Mouse (Mus musculus): ENCODE data around the gene Stk19. TPM values are rescaled to one million over a fixed set of nuclear protein-coding genes. Genes with fewer than 3 reads are reported as not detected.

Stk19 gene
- 2.6 TPM for polyA plus RNA-seq (2014; fragmentation: Illumina TruSeq; extraction: RNeasy Lipid Tissue Mini Kit (QIAGEN cat#74804); ENCODE audit: low read depth, low replicate concordance)

GRCm38 (mm10) chr17:34836856-34837221 is at the start of gene Stk19, which contains the start of gene Dxo:
Gene Stk19 (minus strand): TSS chr17:34836945.
Gene Dxo (plus strand): TSS chr17:34837019.

DNA sequence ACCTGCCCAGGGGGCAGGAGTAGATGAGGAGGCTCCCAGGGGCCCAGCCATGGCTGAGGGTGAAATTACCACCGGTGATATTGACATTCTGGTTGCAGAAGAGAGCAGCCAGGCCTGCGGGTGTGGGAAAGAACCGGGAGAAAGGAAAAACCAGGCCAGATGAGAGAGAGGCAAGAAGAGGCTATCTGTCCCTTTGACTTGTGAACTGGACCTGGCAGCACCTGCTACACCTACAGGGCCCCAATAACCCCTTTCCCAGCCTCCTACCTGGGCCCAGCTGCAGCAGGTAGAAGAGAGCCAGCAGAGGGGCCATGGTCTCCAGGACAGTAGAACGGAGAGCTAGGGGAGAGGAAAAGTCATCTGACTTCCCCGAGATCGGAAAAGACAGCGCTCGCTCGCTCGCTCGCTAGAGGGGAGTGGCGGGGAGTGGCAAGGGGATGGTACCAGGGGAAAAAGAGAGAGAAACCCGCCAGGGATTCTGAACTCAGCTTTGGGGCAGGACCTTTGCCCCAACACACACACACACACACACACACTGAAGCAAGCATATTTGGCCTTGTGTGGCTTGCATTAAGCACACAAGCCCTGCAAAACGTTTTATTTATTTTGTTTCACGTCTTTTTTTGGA is 45.1 kb upstream of the Stk19 start, which contains the start of gene Gm20547:
Gm20547 (minus strand) TSS at position 360 of the 628 bp plus-strand sequence.

GRCm38 (mm10) chr17:34879336-34879879 is 42.7 kb upstream of the Stk19 start, which contains the start of gene Zbtb12:
Gene Zbtb12 (plus strand): TSS chr17:34879483.

DNA sequence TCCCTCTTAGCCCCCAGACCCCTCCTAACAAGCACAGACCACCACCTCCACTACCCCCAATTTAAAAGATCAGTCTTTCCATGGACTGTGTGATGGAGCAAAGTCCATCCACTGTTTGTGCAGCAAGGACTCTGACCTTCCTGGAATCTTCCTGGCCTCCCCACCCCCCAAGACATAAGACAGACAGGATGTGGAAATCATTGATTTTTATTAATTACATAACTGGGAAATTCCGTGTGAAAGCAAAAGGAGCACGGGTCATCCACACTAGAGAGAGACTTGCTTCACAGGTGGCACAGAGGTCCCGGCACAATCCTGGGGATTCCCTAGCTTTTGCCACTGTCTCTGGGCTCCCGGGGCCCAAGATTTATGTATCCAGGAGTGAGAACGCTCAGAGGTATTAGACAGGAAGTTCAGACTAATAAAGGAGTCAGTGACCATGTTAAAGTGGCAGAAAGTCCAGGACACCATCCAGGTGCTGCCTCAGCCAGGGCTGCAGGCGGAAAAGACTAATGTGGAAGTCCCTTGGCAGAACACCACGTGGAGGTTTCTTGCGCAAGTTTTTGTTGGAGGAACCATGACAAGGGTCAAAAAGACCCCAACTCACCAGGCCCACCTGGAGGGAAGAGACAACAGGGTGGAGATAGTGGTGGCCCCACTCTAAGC is 25.8 kb upstream of the Stk19 start, which contains the start of gene Cfb:
Cfb (minus strand) TSS at position 103 of the 666 bp plus-strand sequence.

GRCm38 (mm10) chr17:34849722-34850516 is 13.2 kb upstream of the Stk19 start, which contains the start of the genes Skiv2l and Nelfe:
Gene Skiv2l (minus strand): TSS chr17:34850210.
Gene Nelfe (plus strand): TSS chr17:34850391.

GRCm38 (mm10) chr17:34804301-34804700 is 32.4 kb downstream of the Stk19 start, which contains the start of gene Cyp21a1:
Gene Cyp21a1 (minus strand): TSS chr17:34804561.

Other genes with a start within 250 kb of the Stk19 start
- 3.8 TPM for gene Gpsm3, start 247.1 kb downstream of the Stk19 start, polyA plus RNA-seq (2014; fragmentation: Illumina TruSeq; extraction: RNeasy Lipid Tissue Mini Kit (QIAGEN cat#74804); ENCODE audit: low read depth, low replicate concordance)
- 11.4 TPM for gene Pbx2, start 245.7 kb downstream of the Stk19 start, polyA plus RNA-seq (2014; fragmentation: Illumina TruSeq; extraction: RNeasy Lipid Tissue Mini Kit (QIAGEN cat#74804); ENCODE audit: low read depth, low replicate concordance)
- gene Ager, start 239.1 kb downstream of the Stk19 start, polyA plus RNA-seq (2014; fragmentation: Illumina TruSeq; extraction: RNeasy Lipid Tissue Mini Kit (QIAGEN cat#74804); ENCODE audit: low read depth, low replicate concordance) = not detected
- 49.6 TPM for gene Rnf5, start 233.3 kb downstream of the Stk19 start, polyA plus RNA-seq (2014; fragmentation: Illumina TruSeq; extraction: RNeasy Lipid Tissue Mini Kit (QIAGEN cat#74804); ENCODE audit: low read depth, low replicate concordance)
- gene Agpat1, start 232.7 kb downstream of the Stk19 start, polyA plus RNA-seq (2014; fragmentation: Illumina TruSeq; extraction: RNeasy Lipid Tissue Mini Kit (QIAGEN cat#74804); ENCODE audit: low read depth, low replicate concordance) = 2.9 TPM
- gene Egfl8, start 221.0 kb downstream of the Stk19 start, polyA plus RNA-seq (2014; fragmentation: Illumina TruSeq; extraction: RNeasy Lipid Tissue Mini Kit (QIAGEN cat#74804); ENCODE audit: low read depth, low replicate concordance) = not detected
- gene Ppt2, start 208.4 kb downstream of the Stk19 start, polyA plus RNA-seq (2014; fragmentation: Illumina TruSeq; extraction: RNeasy Lipid Tissue Mini Kit (QIAGEN cat#74804); ENCODE audit: low read depth, low replicate concordance) = 7.2 TPM
- 0.57 TPM for gene Prrt1, start 207.4 kb downstream of the Stk19 start, polyA plus RNA-seq (2014; fragmentation: Illumina TruSeq; extraction: RNeasy Lipid Tissue Mini Kit (QIAGEN cat#74804); ENCODE audit: low read depth, low replicate concordance)
- gene Fkbpl, start 192.2 kb downstream of the Stk19 start, polyA plus RNA-seq (2014; fragmentation: Illumina TruSeq; extraction: RNeasy Lipid Tissue Mini Kit (QIAGEN cat#74804); ENCODE audit: low read depth, low replicate concordance) = 5.5 TPM
- 1.8 TPM for gene Atf6b, start 189.8 kb downstream of the Stk19 start, polyA plus RNA-seq (2014; fragmentation: Illumina TruSeq; extraction: RNeasy Lipid Tissue Mini Kit (QIAGEN cat#74804); ENCODE audit: low read depth, low replicate concordance)
- gene Tnxb, start 166.4 kb downstream of the Stk19 start, polyA plus RNA-seq (2014; fragmentation: Illumina TruSeq; extraction: RNeasy Lipid Tissue Mini Kit (QIAGEN cat#74804); ENCODE audit: low read depth, low replicate concordance) = not detected
- gene C4b, start 93.1 kb downstream of the Stk19 start, polyA plus RNA-seq (2014; fragmentation: Illumina TruSeq; extraction: RNeasy Lipid Tissue Mini Kit (QIAGEN cat#74804); ENCODE audit: low read depth, low replicate concordance) = not detected
- gene Cyp21a1, start 32.4 kb downstream of the Stk19 start, polyA plus RNA-seq (2014; fragmentation: Illumina TruSeq; extraction: RNeasy Lipid Tissue Mini Kit (QIAGEN cat#74804); ENCODE audit: low read depth, low replicate concordance) = not detected
- gene Dxo, start 74 bp upstream of the Stk19 start, polyA plus RNA-seq (2014; fragmentation: Illumina TruSeq; extraction: RNeasy Lipid Tissue Mini Kit (QIAGEN cat#74804); ENCODE audit: low read depth, low replicate concordance) = 3.0 TPM
- gene Skiv2l, start 13.3 kb upstream of the Stk19 start, polyA plus RNA-seq (2014; fragmentation: Illumina TruSeq; extraction: RNeasy Lipid Tissue Mini Kit (QIAGEN cat#74804); ENCODE audit: low read depth, low replicate concordance) = 2.3 TPM
- gene Nelfe, start 13.4 kb upstream of the Stk19 start, polyA plus RNA-seq (2014; fragmentation: Illumina TruSeq; extraction: RNeasy Lipid Tissue Mini Kit (QIAGEN cat#74804); ENCODE audit: low read depth, low replicate concordance) = 1.4 TPM
- gene Cfb, start 25.6 kb upstream of the Stk19 start, polyA plus RNA-seq (2014; fragmentation: Illumina TruSeq; extraction: RNeasy Lipid Tissue Mini Kit (QIAGEN cat#74804); ENCODE audit: low read depth, low replicate concordance) = 38.0 TPM
- gene Zbtb12, start 42.5 kb upstream of the Stk19 start, polyA plus RNA-seq (2014; fragmentation: Illumina TruSeq; extraction: RNeasy Lipid Tissue Mini Kit (QIAGEN cat#74804); ENCODE audit: low read depth, low replicate concordance) = 1.5 TPM
- 16.3 TPM for gene Gm20547, start 45.1 kb upstream of the Stk19 start, polyA plus RNA-seq (2014; fragmentation: Illumina TruSeq; extraction: RNeasy Lipid Tissue Mini Kit (QIAGEN cat#74804); ENCODE audit: low read depth, low replicate concordance)
- gene C2, start 61.3 kb upstream of the Stk19 start, polyA plus RNA-seq (2014; fragmentation: Illumina TruSeq; extraction: RNeasy Lipid Tissue Mini Kit (QIAGEN cat#74804); ENCODE audit: low read depth, low replicate concordance) = 7.3 TPM
- gene Ehmt2, start 61.5 kb upstream of the Stk19 start, polyA plus RNA-seq (2014; fragmentation: Illumina TruSeq; extraction: RNeasy Lipid Tissue Mini Kit (QIAGEN cat#74804); ENCODE audit: low read depth, low replicate concordance) = 7.7 TPM
- 8.2 TPM for gene Slc44a4, start 77.5 kb upstream of the Stk19 start, polyA plus RNA-seq (2014; fragmentation: Illumina TruSeq; extraction: RNeasy Lipid Tissue Mini Kit (QIAGEN cat#74804); ENCODE audit: low read depth, low replicate concordance)
- gene Neu1, start 94.3 kb upstream of the Stk19 start, polyA plus RNA-seq (2014; fragmentation: Illumina TruSeq; extraction: RNeasy Lipid Tissue Mini Kit (QIAGEN cat#74804); ENCODE audit: low read depth, low replicate concordance) = 25.6 TPM
- 17.9 TPM for gene Hspa1b, start 122.3 kb upstream of the Stk19 start, polyA plus RNA-seq (2014; fragmentation: Illumina TruSeq; extraction: RNeasy Lipid Tissue Mini Kit (QIAGEN cat#74804); ENCODE audit: low read depth, low replicate concordance)
- not detected for gene Gm20481, start 133.0 kb upstream of the Stk19 start, polyA plus RNA-seq (2014; fragmentation: Illumina TruSeq; extraction: RNeasy Lipid Tissue Mini Kit (QIAGEN cat#74804); ENCODE audit: low read depth, low replicate concordance)
- gene Hspa1a, start 135.2 kb upstream of the Stk19 start, polyA plus RNA-seq (2014; fragmentation: Illumina TruSeq; extraction: RNeasy Lipid Tissue Mini Kit (QIAGEN cat#74804); ENCODE audit: low read depth, low replicate concordance) = 8.4 TPM
- gene Hspa1l, start 135.8 kb upstream of the Stk19 start, polyA plus RNA-seq (2014; fragmentation: Illumina TruSeq; extraction: RNeasy Lipid Tissue Mini Kit (QIAGEN cat#74804); ENCODE audit: low read depth, low replicate concordance) = not detected
- gene Lsm2, start 144.9 kb upstream of the Stk19 start, polyA plus RNA-seq (2014; fragmentation: Illumina TruSeq; extraction: RNeasy Lipid Tissue Mini Kit (QIAGEN cat#74804); ENCODE audit: low read depth, low replicate concordance) = 12.6 TPM
- 5.7 TPM for gene Vars, start 164.0 kb upstream of the Stk19 start, polyA plus RNA-seq (2014; fragmentation: Illumina TruSeq; extraction: RNeasy Lipid Tissue Mini Kit (QIAGEN cat#74804); ENCODE audit: low read depth, low replicate concordance)
- gene Vwa7, start 179.6 kb upstream of the Stk19 start, polyA plus RNA-seq (2014; fragmentation: Illumina TruSeq; extraction: RNeasy Lipid Tissue Mini Kit (QIAGEN cat#74804); ENCODE audit: low read depth, low replicate concordance) = not detected
- gene Sapcd1, start 191.1 kb upstream of the Stk19 start, polyA plus RNA-seq (2014; fragmentation: Illumina TruSeq; extraction: RNeasy Lipid Tissue Mini Kit (QIAGEN cat#74804); ENCODE audit: low read depth, low replicate concordance) = not detected
- gene Msh5, start 209.8 kb upstream of the Stk19 start, polyA plus RNA-seq (2014; fragmentation: Illumina TruSeq; extraction: RNeasy Lipid Tissue Mini Kit (QIAGEN cat#74804); ENCODE audit: low read depth, low replicate concordance) = 1.1 TPM
- 25.4 TPM for gene Clic1, start 213.0 kb upstream of the Stk19 start, polyA plus RNA-seq (2014; fragmentation: Illumina TruSeq; extraction: RNeasy Lipid Tissue Mini Kit (QIAGEN cat#74804); ENCODE audit: low read depth, low replicate concordance)
- 0.97 TPM for gene Ddah2, start 222.1 kb upstream of the Stk19 start, polyA plus RNA-seq (2014; fragmentation: Illumina TruSeq; extraction: RNeasy Lipid Tissue Mini Kit (QIAGEN cat#74804); ENCODE audit: low read depth, low replicate concordance)
- gene Ly6g6c, start 228.4 kb upstream of the Stk19 start, polyA plus RNA-seq (2014; fragmentation: Illumina TruSeq; extraction: RNeasy Lipid Tissue Mini Kit (QIAGEN cat#74804); ENCODE audit: low read depth, low replicate concordance) = not detected
- gene Mpig6b, start 229.2 kb upstream of the Stk19 start, polyA plus RNA-seq (2014; fragmentation: Illumina TruSeq; extraction: RNeasy Lipid Tissue Mini Kit (QIAGEN cat#74804); ENCODE audit: low read depth, low replicate concordance) = 1.1 TPM
- gene Ly6g6e, start 240.0 kb upstream of the Stk19 start, polyA plus RNA-seq (2014; fragmentation: Illumina TruSeq; extraction: RNeasy Lipid Tissue Mini Kit (QIAGEN cat#74804); ENCODE audit: low read depth, low replicate concordance) = not detected
- not detected for gene Ly6g6d, start 241.1 kb upstream of the Stk19 start, polyA plus RNA-seq (2014; fragmentation: Illumina TruSeq; extraction: RNeasy Lipid Tissue Mini Kit (QIAGEN cat#74804); ENCODE audit: low read depth, low replicate concordance)
- not detected for gene Ly6g6f, start 248.7 kb upstream of the Stk19 start, polyA plus RNA-seq (2014; fragmentation: Illumina TruSeq; extraction: RNeasy Lipid Tissue Mini Kit (QIAGEN cat#74804); ENCODE audit: low read depth, low replicate concordance)